Mouse (Mus musculus) limb, embryonic 11.5 days (tissue): ENCODE measurements around the gene Chil1. TPM values are rescaled to one million over a fixed set of nuclear protein-coding genes. Genes with fewer than 3 reads are reported as not detected.
A peak's percentile ranks its signal among the peaks of the same experiment; 100 is the strongest.

Source experiments
- ATAC-seq: fragments of 200-750 bp; cut with Nextera tagmentation; 2 replicates; pipeline ENCODE4 v1.8.0; 2017; ENCODE audit warnings: low read depth; ENCODE audit not compliant: insufficient number of reproducible peaks, low FRiP score, low TSS enrichment
- DNase-seq: peaks from one replicate; pipeline ENCODE4 v3.0.0-alpha.2; 2015; ENCODE audit warnings: low spot score
- H3K27ac ChIP-seq: fragments of 300-500 bp; sonication (generic); replicated peaks from 2 replicates; pipeline ENCODE4 v1.5.1; 2014; ENCODE audit warnings: low read depth, mild to moderate bottlenecking, low read length
- H3K27me3 ChIP-seq: fragments of 300-500 bp; sonication (generic); 2 replicates; pipeline ENCODE4 v1.6.1; 2014; ENCODE audit warnings: mild to moderate bottlenecking, low read length, mixed read lengths; ENCODE audit not compliant: control insufficient read depth, insufficient read depth
- H3K36me3 ChIP-seq: fragments of 300-500 bp; sonication (generic); 2 replicates; pipeline ENCODE4 v1.6.1; 2014; ENCODE audit warnings: mild to moderate bottlenecking, low read length, moderate library complexity, mixed read lengths; ENCODE audit not compliant: control insufficient read depth, insufficient read depth
- H3K4me1 ChIP-seq: fragments of 300-500 bp; sonication (generic); 2 replicates; pipeline ENCODE4 v1.6.1; 2014; ENCODE audit warnings: low read length, mixed read lengths; ENCODE audit not compliant: control insufficient read depth, insufficient read depth
- H3K4me2 ChIP-seq: fragments of 300-500 bp; sonication (generic); 2 replicates; pipeline ENCODE4 v1.6.1; 2014; ENCODE audit warnings: low read depth, mild to moderate bottlenecking, moderate library complexity; ENCODE audit not compliant: severe bottlenecking
- H3K4me3 ChIP-seq: fragments of 300-500 bp; sonication (generic); 2 replicates; pipeline ENCODE4 v1.5.1; 2014; ENCODE audit warnings: low read depth, low read length
- H3K9ac ChIP-seq: fragments of 300-500 bp; sonication (generic); 2 replicates; pipeline ENCODE4 v1.6.1; 2014; ENCODE audit warnings: mild to moderate bottlenecking, low read length
- H3K9me3 ChIP-seq: fragments of 300-500 bp; sonication (generic); 2 replicates; pipeline ENCODE4 v1.6.1; 2016; ENCODE audit warnings: low read length; ENCODE audit not compliant: control insufficient read depth
- WGBS: fragments of 180-500 bp; shearing (Covaris S2); extraction: QIAGEN DNeasy Blood & Tissue Kit; methylation state at CpG from one replicate; pipeline ENCODE4 v1.1.7; 2014; 5-methylcytosine and 5-hydroxymethylcytosine counted together
- polyA plus RNA-seq: library from polyadenylated mRNA; unstranded; fragments of >200 nt; fragmentation: Nextera tagmentation; extraction: Ambion mirVana; gene quantifications from 2 replicates; pipeline ENCODE4 v1.2.1, GENCODE M21; 2014

Chil1 gene
- polyA plus RNA-seq = 2.0 and 2.5 TPM in 2 replicates

DNA sequence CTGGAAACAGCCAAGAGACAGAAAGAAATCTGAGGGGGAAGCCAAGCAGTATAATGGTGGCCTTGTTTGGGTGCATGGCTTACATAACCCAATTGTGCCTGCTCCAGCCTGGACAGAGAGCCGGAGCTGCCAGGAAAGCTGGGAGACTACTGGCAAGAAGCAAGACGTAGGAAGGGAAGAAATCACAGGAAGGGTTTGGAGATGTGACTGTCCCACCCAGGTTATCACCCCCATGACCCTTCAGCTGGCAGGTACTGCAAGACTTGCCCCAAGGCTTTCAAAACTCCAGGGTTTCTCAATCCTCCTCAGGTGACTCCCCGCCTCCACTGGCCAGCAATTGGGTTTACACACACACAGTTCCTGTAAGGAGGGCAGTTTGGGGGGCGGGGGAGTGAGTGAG, at the start of gene Chil1:
Gene Chil1, plus strand, starts transcription at position 152 of the 400 bp plus-strand sequence.
- Histone ChIP-seq H3K27ac (no peak within 1 kb of the TSS), H3K4me3 (no peak within 1 kb of the TSS), H3K36me3 (no peaks in the 10 kb centered on the region), H3K9ac (no peak within 1 kb of the TSS), H3K9me3 (no peaks in the 10 kb centered on the region), H3K4me1 (0 out of 2 replicates have a peak, but pooled peaks cover 2% of the 10 kb centered on the region), H3K27me3 (no peaks in the 10 kb centered on the region), H3K4me2 (no peak within 1 kb of the TSS)
- 49% methylated on average over 4 of the region's 4 CpGs for WGBS
- ATAC-seq (no peak), DNase-seq (no peak)

DNA sequence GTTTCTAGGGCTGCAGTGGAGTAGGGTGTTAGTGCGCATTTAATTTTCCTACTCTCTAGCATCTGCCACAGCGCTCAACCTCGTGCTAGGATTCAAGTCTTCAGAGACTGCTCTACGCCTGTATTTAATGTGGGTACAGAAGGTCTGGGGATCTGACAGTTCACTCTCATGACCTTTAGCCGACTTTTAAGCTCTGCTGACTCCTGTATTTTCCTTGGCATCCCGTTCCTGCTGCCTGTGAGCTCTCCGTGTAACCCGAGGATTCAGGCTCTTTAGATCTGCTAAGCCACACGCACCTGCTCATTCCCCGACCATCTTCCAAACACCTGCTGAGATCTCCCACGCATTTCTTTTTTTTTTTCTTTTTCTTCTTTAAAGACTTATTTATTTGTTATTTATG, 48.7 kb upstream of the Chil1 start:
- no peaks in the 10 kb centered on the region for H3K27me3 ChIP-seq
- H3K4me1 ChIP-seq = no peaks in the 10 kb centered on the region
- no peak overlapping the region for H3K4me2 ChIP-seq
- no peak for ATAC-seq
- no peak overlapping the region for H3K9ac ChIP-seq
- H3K27ac ChIP-seq = no peak overlapping the region
- no peaks in the 10 kb centered on the region for H3K36me3 ChIP-seq
- no peak overlapping the region for H3K4me3 ChIP-seq
- DNase-seq = no peak
- WGBS = 66% methylated on average over 11 of the region's 11 CpGs
- H3K9me3 ChIP-seq = no peaks in the 10 kb centered on the region

DNA sequence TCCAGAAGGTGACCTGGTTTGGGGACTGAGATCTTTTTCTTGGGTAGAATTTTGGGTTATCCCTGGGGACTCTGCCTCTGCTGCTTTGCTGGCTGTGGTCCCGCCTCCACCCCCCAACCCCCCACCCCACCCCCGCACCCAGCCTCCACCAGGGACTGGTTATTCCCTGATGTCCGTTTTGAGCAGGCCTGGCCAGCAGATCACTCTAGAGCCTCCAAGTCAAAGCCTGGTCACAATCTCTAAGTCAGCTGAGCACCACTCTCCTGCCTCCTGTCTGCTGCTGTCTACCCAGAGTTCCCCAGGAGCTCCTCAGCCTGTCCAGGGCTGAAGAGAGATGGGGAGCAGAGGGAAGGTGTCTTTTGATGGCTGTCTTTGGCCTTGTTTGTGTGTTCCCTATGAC, 45.6 kb upstream of the Chil1 start:
- WGBS = 23% methylated on average over 2 of the region's 3 CpGs
- H3K27ac ChIP-seq = no peak overlapping the region
- H3K4me2 ChIP-seq = no peak overlapping the region
- no peaks in the 10 kb centered on the region for H3K4me1 ChIP-seq
- DNase-seq = no peak
- no peaks in the 10 kb centered on the region for H3K9me3 ChIP-seq
- H3K9ac ChIP-seq = no peak overlapping the region
- no peaks in the 10 kb centered on the region for H3K36me3 ChIP-seq
- ATAC-seq = no peak
- no peak overlapping the region for H3K4me3 ChIP-seq
- H3K27me3 ChIP-seq = no peaks in the 10 kb centered on the region

DNA sequence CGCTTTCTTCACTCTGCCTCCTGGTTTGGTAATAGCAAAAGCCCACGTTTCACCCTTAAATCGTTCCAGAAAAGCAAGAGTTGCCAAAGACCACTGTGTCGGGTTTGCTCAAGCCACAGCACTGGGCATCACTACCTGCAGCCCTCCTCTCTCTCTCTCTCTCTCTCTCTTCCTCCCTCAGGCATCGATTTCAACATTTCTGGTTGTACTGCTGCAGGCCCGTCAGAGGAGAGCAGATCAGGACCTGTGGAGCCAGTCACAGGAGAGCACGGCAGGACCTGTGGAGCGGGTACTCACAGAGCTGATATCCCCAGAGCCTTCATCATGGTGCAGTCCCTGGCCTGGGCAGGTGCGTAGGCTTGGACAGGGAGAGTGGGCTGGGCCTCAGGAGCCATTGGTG, 43.6 kb upstream of the Chil1 start:
- Histone ChIP-seq H3K27ac (no peak overlapping the region), H3K4me2 (no peak overlapping the region), H3K4me3 (no peak overlapping the region), H3K27me3 (no peaks in the 10 kb centered on the region), H3K9ac (no peak overlapping the region), H3K36me3 (no peaks in the 10 kb centered on the region), H3K9me3 (no peaks in the 10 kb centered on the region), H3K4me1 (no peaks in the 10 kb centered on the region)
- DNase-seq (no peak), ATAC-seq (no peak)
- 82% methylated on average over 9 of the region's 9 CpGs for WGBS

DNA sequence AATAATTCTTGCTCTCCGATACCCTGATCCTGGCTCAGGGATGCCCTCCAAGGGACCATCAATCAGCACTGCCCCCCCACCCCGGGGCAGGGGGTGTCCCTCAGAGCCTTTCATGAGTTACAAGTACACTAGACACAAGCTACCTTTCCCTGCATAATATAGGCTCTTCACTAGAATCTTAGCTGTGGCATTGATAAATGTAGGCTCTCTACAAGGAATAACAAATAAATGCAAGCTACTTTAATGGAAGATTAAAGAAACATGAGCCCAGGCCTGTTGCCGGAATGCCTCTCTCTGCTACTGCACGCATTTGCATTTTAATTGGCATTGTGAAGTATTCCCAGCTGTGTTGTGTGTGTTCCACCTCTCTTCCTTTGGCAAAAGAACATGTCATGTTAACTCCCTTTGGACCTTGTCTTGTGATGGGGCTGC, 39.6 kb upstream of the Chil1 start:
- 76% methylated on average over 4 of the region's 4 CpGs for WGBS
- Histone ChIP-seq H3K9me3 (no peaks in the 10 kb centered on the region), H3K4me3 (no peak overlapping the region), H3K4me2 (no peak overlapping the region), H3K4me1 (no peaks in the 10 kb centered on the region), H3K27ac (no peak overlapping the region), H3K9ac (no peak overlapping the region), H3K36me3 (no peaks in the 10 kb centered on the region), H3K27me3 (no peaks in the 10 kb centered on the region)
- DNase-seq = no peak
- no peak for ATAC-seq

DNA sequence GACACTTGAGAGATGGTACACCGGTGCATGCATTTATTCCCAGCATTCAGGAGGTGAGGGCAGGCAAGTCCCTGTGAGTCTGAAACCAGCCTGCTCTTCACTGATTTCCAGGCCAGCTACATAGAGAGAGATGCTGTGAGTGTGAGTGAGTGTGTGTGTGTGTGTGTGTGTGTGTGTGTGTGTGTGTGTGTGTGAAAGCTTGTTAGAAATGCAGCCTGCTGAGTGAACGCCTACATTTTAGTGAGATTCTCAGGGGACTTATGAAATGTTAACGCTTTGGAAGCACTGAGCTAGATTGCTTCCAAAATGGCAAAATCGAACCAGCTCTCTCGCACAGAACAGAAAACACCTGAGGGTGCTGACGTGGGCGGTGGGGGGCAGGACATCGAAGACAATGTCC, 35.9 kb upstream of the Chil1 start:
- WGBS = 87% methylated on average over 8 of the region's 8 CpGs
- Histone ChIP-seq H3K4me2 (no peak overlapping the region), H3K36me3 (no peaks in the 10 kb centered on the region), H3K27me3 (no peaks in the 10 kb centered on the region), H3K9me3 (no peaks in the 10 kb centered on the region), H3K27ac (no peak overlapping the region), H3K9ac (no peak overlapping the region), H3K4me3 (no peak overlapping the region), H3K4me1 (no peaks in the 10 kb centered on the region)
- ATAC-seq = no peak
- DNase-seq = no peak

DNA sequence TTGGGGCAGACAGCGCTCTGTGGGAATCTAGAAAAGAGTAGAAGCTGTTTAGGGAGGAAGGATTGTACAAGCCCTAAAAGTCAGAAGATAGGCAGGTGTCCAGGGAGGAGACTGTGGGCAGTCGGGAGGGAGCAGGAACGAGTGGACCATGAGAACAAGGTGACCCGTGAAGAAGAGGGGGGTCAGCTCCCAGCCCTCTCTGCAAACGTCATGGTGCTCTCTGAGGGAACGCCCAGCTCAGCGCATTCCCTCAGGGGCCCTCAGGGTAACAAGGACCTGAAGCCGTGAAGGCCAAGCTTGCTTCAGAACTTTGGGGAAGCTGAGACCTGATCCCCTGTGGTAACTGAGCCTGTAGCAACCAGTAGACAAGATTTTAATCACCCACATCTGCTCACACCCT, 31.9 kb upstream of the Chil1 start:
- DNase-seq (no peak), ATAC-seq (no peak)
- H3K27ac ChIP-seq = no peak overlapping the region
- no peak overlapping the region for H3K9ac ChIP-seq
- H3K9me3 ChIP-seq = peaks cover 4% of the 10 kb centered on the region; the same call in 1 of the 2 replicates
- WGBS = 64% methylated on average over 8 of the region's 8 CpGs
- no peaks in the 10 kb centered on the region for H3K4me1 ChIP-seq
- H3K36me3 ChIP-seq = no peaks in the 10 kb centered on the region
- H3K4me2 ChIP-seq = no peak overlapping the region
- H3K4me3 ChIP-seq = no peak overlapping the region
- H3K27me3 ChIP-seq = no peaks in the 10 kb centered on the region

DNA sequence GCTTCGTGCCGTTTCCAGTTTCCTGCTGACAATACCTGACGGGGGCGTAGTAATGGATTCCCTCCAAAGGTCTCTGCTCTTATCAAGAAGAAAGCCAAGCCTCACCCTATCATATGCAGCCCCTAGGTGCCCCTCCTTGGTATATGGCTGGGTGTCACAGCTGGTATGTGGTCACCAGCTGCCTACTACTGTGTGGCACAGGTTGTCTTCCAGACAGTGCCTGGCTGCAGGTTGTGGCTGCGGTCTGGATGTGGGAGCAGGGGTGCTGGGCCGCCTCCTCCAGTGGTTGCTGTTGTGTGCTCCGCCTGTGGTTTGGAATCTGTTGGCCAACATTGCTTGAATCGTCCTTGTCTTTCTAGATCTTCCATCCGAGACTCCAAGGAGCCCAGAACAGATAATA, 31.2 kb upstream of the Chil1 start:
- WGBS = 95% methylated on average over 9 of the region's 9 CpGs
- Histone ChIP-seq H3K27ac (no peak overlapping the region), H3K36me3 (no peaks in the 10 kb centered on the region), H3K27me3 (no peaks in the 10 kb centered on the region), H3K9ac (no peak overlapping the region), H3K4me3 (no peak overlapping the region), H3K4me1 (no peaks in the 10 kb centered on the region), H3K4me2 (no peak overlapping the region), H3K9me3 (peaks cover 4% of the 10 kb centered on the region; the same call in 1 of the 2 replicates)
- DNase-seq = no peak
- ATAC-seq = no peak

DNA sequence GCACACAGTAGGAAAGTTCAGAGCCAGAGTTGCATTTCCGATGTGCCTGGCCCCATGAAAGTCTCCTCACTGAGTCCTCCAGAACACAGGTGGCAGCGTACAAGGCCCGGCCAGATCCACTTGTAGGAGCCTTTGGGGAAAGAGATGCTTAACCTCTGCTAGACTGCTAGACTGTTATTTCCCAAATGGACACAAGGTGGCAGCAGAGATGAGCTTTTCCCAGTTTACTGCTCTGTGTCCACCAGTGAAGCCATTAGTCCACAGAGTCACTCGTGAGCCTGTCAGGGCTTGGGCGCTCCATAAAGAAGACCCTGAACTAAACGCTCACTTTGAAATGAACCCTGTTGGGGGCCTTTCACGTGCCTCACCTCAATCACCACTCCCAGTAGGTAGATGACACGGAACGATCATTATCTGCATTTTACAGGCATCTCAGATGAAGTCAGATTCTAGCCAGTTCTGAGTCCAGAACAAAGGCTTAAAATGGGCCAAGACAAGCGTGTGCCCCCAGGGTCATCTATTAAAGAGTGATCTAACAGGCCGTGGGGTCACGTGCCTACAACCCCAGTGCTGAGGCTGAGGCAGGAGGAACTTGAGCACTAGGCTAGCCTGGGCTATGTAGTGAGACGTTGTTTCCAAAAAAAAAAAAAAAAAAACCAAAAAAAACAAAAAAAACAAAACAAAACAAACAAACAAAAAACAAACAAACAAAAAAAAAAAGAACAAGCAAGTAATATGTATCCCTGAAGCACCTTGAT, 30.1 kb upstream of the Chil1 start:
- peak; percentile 63 for ATAC-seq

More for the DNA sequence above, 30.1 kb upstream of the Chil1 start:
- peaks cover 4% of the 10 kb centered on the region; the same call in 1 of the 2 replicates for H3K9me3 ChIP-seq
- no peak overlapping the region for H3K9ac ChIP-seq
- H3K36me3 ChIP-seq = no peaks in the 10 kb centered on the region
- 37% methylated on average over 13 of the region's 13 CpGs for WGBS
- H3K27me3 ChIP-seq = no peaks in the 10 kb centered on the region
- no peaks in the 10 kb centered on the region for H3K4me1 ChIP-seq
- DNase-seq = peak; percentile 96
- H3K27ac ChIP-seq = no peak overlapping the region
- no peak overlapping the region for H3K4me2 ChIP-seq
- H3K4me3 ChIP-seq = no peak overlapping the region
